Mouse (Mus musculus) adrenal gland, adult 2 months (tissue): ENCODE measurements around the gene Crygs. TPM values are rescaled to one million over a fixed set of nuclear protein-coding genes. Genes with fewer than 3 reads are reported as not detected.
"Not testable (repeated sequence)": the region's sequence is repeated elsewhere in the genome, so short reads cannot be mapped to it uniquely, and the experiment has no call there.

Experiments
- DNase-seq: peaks from one replicate; pipeline ENCODE4 v3.0.0; 2021
- polyA plus RNA-seq: library from polyadenylated mRNA; depleted of rRNA; stranded (reverse); fragments of >200 nt; gene quantifications from 2 replicates; pipeline ENCODE4 v1.2.3, GENCODE M21; 2012; rRNA removed
- total RNA-seq, 2 experiments: library from RNA; stranded (reverse); gene quantifications; 2 replicates each; pipeline ENCODE4 v1.2.3; 2021

The Crygs gene
- total and polyA plus RNA-seq, 3 experiments: not detected

DNA sequence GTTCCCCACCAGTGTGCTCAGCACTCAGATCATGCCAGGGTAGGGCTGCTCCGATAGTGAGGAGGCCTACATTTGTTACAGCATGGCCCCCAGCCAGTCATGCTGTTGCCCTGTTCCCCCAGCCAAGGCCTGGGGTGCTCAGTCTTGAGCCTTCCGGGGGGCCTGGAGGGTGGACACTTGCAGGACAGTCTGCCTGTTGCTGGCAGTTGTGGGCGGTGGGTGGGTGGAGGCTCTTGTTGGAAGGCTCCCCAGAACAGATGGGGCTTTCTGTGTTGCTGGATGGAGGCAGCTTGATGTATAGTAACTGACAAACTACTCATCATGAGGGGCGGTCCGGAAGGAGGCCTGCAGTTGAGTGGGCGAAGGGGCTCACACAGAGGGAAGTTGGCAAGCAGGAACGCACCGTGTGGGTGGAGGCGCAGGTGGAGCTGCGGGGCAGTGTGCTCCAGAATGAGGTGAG lies 21.4 kb downstream of the Crygs start:
- no peak for DNase-seq

DNA sequence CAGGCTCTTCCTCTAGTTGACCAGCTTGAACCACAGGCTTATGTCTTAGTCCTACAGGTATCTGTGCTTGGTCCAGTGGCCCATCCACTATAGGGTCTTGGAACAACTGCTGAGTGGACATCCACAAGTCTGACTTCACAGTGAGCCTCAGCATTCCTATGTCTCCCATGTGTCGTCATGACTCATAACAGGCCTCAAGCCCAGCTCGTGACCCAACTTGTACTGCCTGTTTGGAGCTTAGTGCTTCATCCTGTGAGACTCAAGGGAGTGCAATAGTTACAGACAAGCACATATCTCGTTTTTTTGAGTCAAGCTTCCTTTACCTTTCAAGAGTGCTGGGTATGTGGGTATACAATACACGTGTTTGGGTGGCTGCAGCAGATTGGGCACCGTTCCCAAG lies 28.7 kb downstream of the Crygs start:
- no peak for DNase-seq

DNA sequence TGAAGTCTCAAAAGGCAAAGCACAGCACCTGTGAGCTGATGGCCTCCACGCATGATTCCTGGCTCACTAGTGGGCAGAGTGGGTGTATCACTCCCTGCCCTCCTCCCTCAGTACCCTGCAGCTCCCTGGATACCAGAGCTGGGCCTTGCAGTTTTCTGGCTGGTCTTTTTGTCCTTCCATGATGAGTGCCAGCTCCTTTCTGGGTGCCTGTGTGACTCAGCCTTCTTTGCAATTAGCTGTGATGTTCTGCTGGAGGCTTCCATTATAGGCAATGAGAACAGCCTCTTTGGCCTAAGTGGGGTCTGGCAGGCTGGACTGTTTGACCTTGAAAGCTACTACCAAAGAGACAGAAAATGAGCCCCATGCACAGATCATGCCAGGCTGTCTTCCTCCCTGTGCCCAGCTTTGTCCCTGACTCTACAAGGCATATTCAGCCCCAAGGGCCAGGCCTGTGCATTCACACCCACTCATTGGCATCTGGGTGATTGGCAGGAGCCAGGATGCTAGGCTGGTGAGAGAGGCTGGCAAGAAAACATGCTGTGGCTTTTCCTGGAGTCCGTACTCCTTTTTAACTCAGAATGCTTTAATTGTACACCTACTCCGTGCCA lies 32.0 kb downstream of the Crygs start:
- DNase-seq: no peak

DNA sequence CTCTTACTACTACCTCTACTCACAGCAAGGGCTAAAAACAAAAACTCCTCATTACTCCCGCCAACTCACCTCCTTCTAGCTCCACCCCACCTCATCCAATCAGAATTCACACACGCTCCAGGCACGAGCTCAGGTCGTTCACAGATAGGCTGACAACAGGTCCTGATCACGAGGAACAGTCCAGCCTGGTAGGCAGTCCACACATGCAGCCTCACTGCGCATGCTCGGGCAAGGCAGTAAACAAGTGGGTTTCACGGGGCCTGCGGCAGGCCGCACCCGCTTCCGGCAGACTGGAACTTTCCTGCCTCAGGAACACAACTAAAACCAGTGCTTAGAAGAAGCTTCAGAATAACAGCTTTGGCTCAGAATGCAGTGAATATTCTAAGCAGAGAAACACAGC lies 33.1 kb downstream of the Crygs start:
- DNase-seq: not testable (repeated sequence)

DNA sequence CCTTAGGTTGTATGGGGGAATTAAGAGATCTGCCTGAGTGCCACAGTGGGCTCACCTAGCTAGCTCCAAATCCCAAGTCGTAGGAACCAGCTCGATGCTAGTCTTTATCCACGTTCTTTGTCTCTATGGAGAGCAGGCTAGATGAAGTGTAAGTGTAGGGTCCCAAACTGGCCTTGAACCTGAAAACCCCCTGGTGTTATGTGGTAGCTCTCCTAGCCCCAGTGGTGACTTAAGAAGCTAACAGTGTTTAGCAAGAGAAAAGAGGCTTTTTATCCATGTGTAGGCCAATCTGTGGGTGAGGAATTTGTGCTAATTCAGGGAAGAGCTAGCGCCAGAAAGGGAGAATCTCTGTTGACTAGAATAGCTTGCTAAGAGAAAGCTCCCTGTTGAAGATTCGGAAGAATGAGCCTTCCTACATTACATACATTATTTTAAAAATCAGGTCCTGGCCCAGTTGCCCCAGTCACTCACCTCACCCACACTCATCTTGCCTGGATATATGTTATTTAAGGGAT lies 35.8 kb downstream of the Crygs start:
- no peak for DNase-seq

DNA sequence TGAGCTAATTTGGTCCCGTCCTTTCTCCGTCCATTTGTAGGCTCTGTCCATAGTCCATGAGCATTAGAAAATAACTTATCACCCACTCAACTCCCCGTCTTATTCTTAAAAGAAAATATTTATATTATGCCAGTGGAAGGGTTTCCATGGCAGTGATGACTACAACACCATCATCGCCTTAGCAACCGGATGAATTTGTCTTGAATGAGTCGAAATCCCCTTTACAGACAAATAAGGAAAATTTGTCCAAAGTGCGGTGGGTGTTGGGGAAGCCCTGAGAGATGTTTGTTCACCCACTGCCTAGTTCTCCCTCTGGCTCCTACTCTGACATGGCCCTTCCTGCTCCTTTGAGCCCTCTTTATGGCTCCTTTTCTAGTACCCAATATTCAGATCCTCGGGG lies 42.7 kb downstream of the Crygs start:
- DNase-seq: no peak

DNA sequence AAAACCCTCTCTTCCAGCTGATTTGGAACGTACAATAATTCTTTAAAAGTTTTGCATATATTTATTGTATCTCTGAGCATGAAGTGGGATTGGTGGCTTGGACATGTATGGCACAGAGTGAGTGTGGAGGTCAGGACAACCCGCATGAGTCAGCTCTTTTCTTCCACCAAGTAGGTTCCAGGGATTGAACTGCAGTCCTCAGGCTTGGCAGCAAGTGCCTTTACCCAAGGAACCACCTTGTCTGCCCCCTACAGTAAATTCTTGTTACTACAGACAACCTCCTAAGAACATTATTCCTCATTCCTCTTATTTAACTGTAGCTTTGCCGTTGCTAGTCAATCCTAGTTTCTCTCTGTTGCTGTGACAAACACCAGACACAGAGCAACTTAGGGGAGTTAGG lies 44.0 kb downstream of the Crygs start:
- no peak for DNase-seq

DNA sequence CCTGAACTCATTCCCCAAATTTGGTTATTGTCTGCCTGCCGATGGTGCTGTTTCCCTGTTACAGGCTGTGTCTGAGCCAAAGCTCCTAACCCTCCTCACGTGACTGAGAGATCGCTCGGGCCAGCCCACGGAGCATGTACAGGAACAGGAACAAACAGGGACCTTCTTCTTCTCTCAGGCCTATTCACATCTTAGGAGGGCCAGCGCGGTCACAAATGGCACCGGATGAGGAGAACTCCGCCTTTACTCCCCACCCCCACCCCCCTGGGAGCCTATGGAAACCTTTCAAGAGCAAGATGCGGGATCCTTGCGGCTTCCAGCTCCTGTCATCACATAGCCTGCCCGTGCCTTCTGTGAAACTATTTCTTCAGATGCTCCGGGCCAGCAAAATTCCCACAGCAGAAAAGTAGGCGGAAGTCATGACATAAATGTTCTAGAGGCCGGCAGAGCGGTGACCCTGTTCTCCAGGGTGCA lies 44.6 kb downstream of the Crygs start:
- DNase-seq: peak; percentile 38

DNA sequence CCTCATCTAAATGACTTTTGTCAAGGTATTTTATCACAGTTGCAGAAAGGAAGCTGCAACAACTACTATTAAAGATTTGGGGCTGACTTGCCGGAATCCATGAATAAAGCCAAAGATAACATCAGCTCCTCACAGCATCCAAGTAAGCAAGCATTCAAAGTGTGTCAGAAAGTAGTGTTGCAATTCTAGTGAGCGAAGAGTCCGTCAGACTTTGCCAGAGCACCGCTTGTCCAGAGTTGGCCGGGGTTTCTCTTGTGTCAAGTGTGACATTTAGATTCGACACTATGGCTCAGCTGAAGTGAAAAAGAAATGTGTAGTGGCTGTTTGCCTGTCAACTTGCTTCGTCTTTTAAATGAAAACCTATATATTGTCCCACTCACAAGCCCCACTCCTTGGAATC lies 45.8 kb downstream of the Crygs start:
- DNase-seq: no peak

Other genes with a start within 250 kb of the Crygs start
- gene Dgkg, start 154.4 kb downstream of the Crygs start, total RNA-seq: 1 to 10 TPM; 2.2 to 3.8 TPM
- 0.19 and 0.45 TPM in 2 replicates for gene Dgkg, start 154.4 kb downstream of the Crygs start, polyA plus RNA-seq
- gene Tbccd1, start 46.1 kb upstream of the Crygs start, total RNA-seq: 10 to 100 TPM; 17.5 to 20.5 TPM
- 7.3 and 8.3 TPM in 2 replicates for gene Tbccd1, start 46.1 kb upstream of the Crygs start, polyA plus RNA-seq
- gene Dnajb11, start 46.3 kb upstream of the Crygs start, total RNA-seq: 10 to 100 TPM; 64.1 to 73.2 TPM
- gene Dnajb11, start 46.3 kb upstream of the Crygs start, polyA plus RNA-seq: 18.3 and 21.1 TPM in 2 replicates
- 10 to 100 TPM in 1 of 2 experiments, 1 to 10 TPM in 1; 2.8 to 34.5 TPM for gene Ahsg, start 79.7 kb upstream of the Crygs start, total RNA-seq
- 3.4 and 12.0 TPM in 2 replicates for gene Ahsg, start 79.7 kb upstream of the Crygs start, polyA plus RNA-seq
- gene Fetub, start 106.8 kb upstream of the Crygs start, total RNA-seq: 10 to 100 TPM in 1 of 2 experiments, 1 to 10 TPM in 1; 2.5 to 50.7 TPM
- 32.6 and 53.1 TPM in 2 replicates for gene Fetub, start 106.8 kb upstream of the Crygs start, polyA plus RNA-seq
- gene Hrg, start 139.5 kb upstream of the Crygs start, total RNA-seq: 1 to 10 TPM in 1 of 2 experiments, not detected in 1; 4.3 TPM
- gene Hrg, start 139.5 kb upstream of the Crygs start, polyA plus RNA-seq: 0.15 and 0.44 TPM in 2 replicates
- gene Kng2, start 217.9 kb upstream of the Crygs start, total RNA-seq: 1 to 10 TPM; 5.7 to 9.1 TPM
- 1.3 and 1.5 TPM in 2 replicates for gene Kng2, start 217.9 kb upstream of the Crygs start, polyA plus RNA-seq
- 1 to 10 TPM in 1 of 2 experiments, under 1 TPM in 1; 0.41 to 5.2 TPM for gene Kng1, start 246.3 kb upstream of the Crygs start, total RNA-seq
- not detected in 2 replicates for gene Kng1, start 246.3 kb upstream of the Crygs start, polyA plus RNA-seq